Mouse (Mus musculus): ENCODE measurements around the gene Ccdc17. TPM values are rescaled to one million over a fixed set of nuclear protein-coding genes. Genes with fewer than 3 reads are reported as not detected.

Ccdc17 gene
- 4.4 and 4.8 TPM in 2 replicates for polyA plus RNA-seq (2015; fragmentation: Nextera tagmentation; extraction: Ambion mirVana)

- ATAC-seq (ENCODE audit: low FRiP score, low read depth) = no peak
- Histone ChIP-seq H3K4me2 (peak within 1 kb of the TSS; percentile 86), H3K36me3 (peaks cover 32% of the 10 kb centered on the region), H3K27me3 (no peaks in the 10 kb centered on the region), H3K9me3 (no peaks in the 10 kb centered on the region), H3K4me1 (replicated peaks) (peaks cover 19% of the 10 kb centered on the region), H3K27ac (replicated peaks) (peak within 1 kb of the TSS; percentile 83), H3K4me3 (peak within 1 kb of the TSS; percentile 61), H3K9ac (peak within 1 kb of the TSS; percentile 69)
- 33% methylated on average over 5 of the region's 5 CpGs for WGBS
These were observed at the start of gene Ccdc17 for GRCm38 (mm10) chr4:116596379-116596778. TSS of gene Ccdc17 (plus strand) at chr4:116596654.

GRCm38 (mm10) chr4:116550432-116550831 lies 46.0 kb upstream of the Ccdc17 start:
- WGBS = 97% methylated on average over 1 of the region's 1 CpGs
- Histone ChIP-seq H3K9ac (no peak overlapping the region), H3K4me3 (no peak overlapping the region), H3K4me1 (replicated peaks) (peaks cover 7% of the 10 kb centered on the region), H3K9me3 (no peaks in the 10 kb centered on the region), H3K36me3 (peaks cover 8% of the 10 kb centered on the region), H3K27me3 (no peaks in the 10 kb centered on the region), H3K27ac (replicated peaks) (no peak overlapping the region), H3K4me2 (no peak overlapping the region)
- no peak for ATAC-seq (ENCODE audit: low FRiP score, low read depth)

GRCm38 (mm10) chr4:116553035-116553434 lies 43.4 kb upstream of the Ccdc17 start:
- H3K27me3 ChIP-seq = no peaks in the 10 kb centered on the region
- no peak overlapping the region for H3K27ac ChIP-seq (replicated peaks)
- 85% methylated on average over 3 of the region's 3 CpGs for WGBS
- H3K4me3 ChIP-seq = no peak overlapping the region
- peaks cover 8% of the 10 kb centered on the region for H3K36me3 ChIP-seq
- peaks cover 12% of the 10 kb centered on the region for H3K4me1 ChIP-seq (replicated peaks)
- no peak for ATAC-seq (ENCODE audit: low FRiP score, low read depth)
- no peaks in the 10 kb centered on the region for H3K9me3 ChIP-seq
- no peak overlapping the region for H3K9ac ChIP-seq
- no peak overlapping the region for H3K4me2 ChIP-seq

- Histone ChIP-seq H3K27me3 (no peaks in the 10 kb centered on the region), H3K4me2 (peak within 1 kb of the TSS; percentile 82), H3K9ac (peak within 1 kb of the TSS; percentile 63), H3K27ac (replicated peaks) (peak within 1 kb of the TSS; percentile 97), H3K4me3 (peak within 1 kb of the TSS; percentile 67), H3K36me3 (peaks cover 8% of the 10 kb centered on the region), H3K4me1 (replicated peaks) (peaks cover 25% of the 10 kb centered on the region), H3K9me3 (no peaks in the 10 kb centered on the region)
- no peak for ATAC-seq (ENCODE audit: low FRiP score, low read depth)
- 5% methylated on average over 23 of the region's 23 CpGs for WGBS
These were observed 40.8 kb upstream of the Ccdc17 start, which contains the start of gene Tmem69 for GRCm38 (mm10) chr4:116555413-116556300. TSS of gene Tmem69 (minus strand) at chr4:116555936.

- Histone ChIP-seq H3K4me3 (peak overlapping the region; percentile 67), H3K36me3 (peaks cover 8% of the 10 kb centered on the region), H3K9me3 (no peaks in the 10 kb centered on the region), H3K27ac (replicated peaks) (peak overlapping the region; percentile 97), H3K4me2 (peak overlapping the region; percentile 82), H3K9ac (peak overlapping the region; percentile 63), H3K4me1 (replicated peaks) (peaks cover 25% of the 10 kb centered on the region), H3K27me3 (no peaks in the 10 kb centered on the region)
- under 1% methylated on average over 28 of the region's 28 CpGs for WGBS
- peak; percentile 96 for ATAC-seq (ENCODE audit: low FRiP score, low read depth)
These were observed 39.7 kb upstream of the Ccdc17 start for GRCm38 (mm10) chr4:116556561-116557305.

GRCm38 (mm10) chr4:116557306-116558121 lies 38.9 kb upstream of the Ccdc17 start, which contains the start of gene Gpbp1l1:
TSS of gene Gpbp1l1 (plus strand) at chr4:116557658.
- peak within 1 kb of the TSS; percentile 63 for H3K9ac ChIP-seq
- no peaks in the 10 kb centered on the region for H3K9me3 ChIP-seq
- ATAC-seq (ENCODE audit: low FRiP score, low read depth) = peak; percentile 95
- under 1% methylated on average over 64 of the region's 78 CpGs for WGBS
- no peaks in the 10 kb centered on the region for H3K27me3 ChIP-seq
- H3K4me2 ChIP-seq = peak within 1 kb of the TSS; percentile 82
- peak within 1 kb of the TSS; percentile 97 for H3K27ac ChIP-seq (replicated peaks)
- H3K4me1 ChIP-seq (replicated peaks) = peaks cover 25% of the 10 kb centered on the region
- H3K4me3 ChIP-seq = peak within 1 kb of the TSS; percentile 67
- H3K36me3 ChIP-seq = peaks cover 8% of the 10 kb centered on the region

GRCm38 (mm10) chr4:116558151-116558882 lies 38.1 kb upstream of the Ccdc17 start:
- H3K4me3 ChIP-seq = peak overlapping the region; percentile 67
- H3K9me3 ChIP-seq = no peaks in the 10 kb centered on the region
- H3K36me3 ChIP-seq = peaks cover 4% of the 10 kb centered on the region; the same call in 1 of the 2 replicates
- ATAC-seq (ENCODE audit: low FRiP score, low read depth) = no peak
- H3K27me3 ChIP-seq = no peaks in the 10 kb centered on the region
- 5% methylated on average over 15 of the region's 15 CpGs for WGBS
- peaks cover 25% of the 10 kb centered on the region for H3K4me1 ChIP-seq (replicated peaks)
- H3K27ac ChIP-seq (replicated peaks) = no peak overlapping the region; the same call in 1 of the 2 replicates
- H3K4me2 ChIP-seq = peak overlapping the region; percentile 82
- H3K9ac ChIP-seq = peak overlapping the region; percentile 63

GRCm38 (mm10) chr4:116595793-116596192 lies 661 bp upstream of the Ccdc17 start:
- Histone ChIP-seq H3K4me2 (peak overlapping the region; percentile 86; the same call in 1 of the 2 replicates), H3K4me3 (no peak overlapping the region), H3K27ac (replicated peaks) (no peak overlapping the region), H3K4me1 (replicated peaks) (peaks cover 19% of the 10 kb centered on the region), H3K9ac (no peak overlapping the region), H3K9me3 (no peaks in the 10 kb centered on the region), H3K27me3 (no peaks in the 10 kb centered on the region), H3K36me3 (peaks cover 32% of the 10 kb centered on the region)
- no peak for ATAC-seq (ENCODE audit: low FRiP score, low read depth)
- WGBS = 82% methylated on average over 8 of the region's 8 CpGs

- peak; percentile 97 for ATAC-seq (ENCODE audit: low FRiP score, low read depth)
- H3K4me3 ChIP-seq = peak overlapping the region; percentile 61
- no peaks in the 10 kb centered on the region for H3K27me3 ChIP-seq
- peak overlapping the region; percentile 86 for H3K4me2 ChIP-seq
- peak overlapping the region; percentile 69 for H3K9ac ChIP-seq
- peaks cover 19% of the 10 kb centered on the region for H3K4me1 ChIP-seq (replicated peaks)
- peak overlapping the region; percentile 83 for H3K27ac ChIP-seq (replicated peaks)
- under 1% methylated on average over 50 of the region's 50 CpGs for WGBS
- peaks cover 32% of the 10 kb centered on the region for H3K36me3 ChIP-seq
- H3K9me3 ChIP-seq = no peaks in the 10 kb centered on the region
These were observed 776 bp downstream of the Ccdc17 start for GRCm38 (mm10) chr4:116596978-116597881.

- 96% methylated on average over 2 of the region's 2 CpGs for WGBS
- H3K4me2 ChIP-seq = no peak overlapping the region
These were observed 16.2 kb downstream of the Ccdc17 start for GRCm38 (mm10) chr4:116612621-116613020.

More at GRCm38 (mm10) chr4:116612621-116613020, 16.2 kb downstream of the Ccdc17 start:
- no peaks in the 10 kb centered on the region for H3K9me3 ChIP-seq
- ATAC-seq (ENCODE audit: low FRiP score, low read depth) = no peak
- no peaks in the 10 kb centered on the region for H3K27me3 ChIP-seq
- no peak overlapping the region for H3K9ac ChIP-seq
- H3K4me3 ChIP-seq = no peak overlapping the region
- H3K4me1 ChIP-seq (replicated peaks) = no peaks in the 10 kb centered on the region
- no peak overlapping the region for H3K27ac ChIP-seq (replicated peaks)
- peaks cover 60% of the 10 kb centered on the region for H3K36me3 ChIP-seq

Measured in hindbrain, embryonic 15.5 days (tissue).